Mouse (Mus musculus): ENCODE measurements around the gene Sox15. TPM values are rescaled to one million over a fixed set of nuclear protein-coding genes. Genes with fewer than 3 reads are reported as not detected.
"Not testable (repeated sequence)": the region's sequence is repeated elsewhere in the genome, so short reads cannot be mapped to it uniquely, and the experiment has no call there.

Gene Sox15
- total and polyA plus RNA-seq, 3 experiments, result 0.17 to 0.54 TPM; not detected in 1

DNA sequence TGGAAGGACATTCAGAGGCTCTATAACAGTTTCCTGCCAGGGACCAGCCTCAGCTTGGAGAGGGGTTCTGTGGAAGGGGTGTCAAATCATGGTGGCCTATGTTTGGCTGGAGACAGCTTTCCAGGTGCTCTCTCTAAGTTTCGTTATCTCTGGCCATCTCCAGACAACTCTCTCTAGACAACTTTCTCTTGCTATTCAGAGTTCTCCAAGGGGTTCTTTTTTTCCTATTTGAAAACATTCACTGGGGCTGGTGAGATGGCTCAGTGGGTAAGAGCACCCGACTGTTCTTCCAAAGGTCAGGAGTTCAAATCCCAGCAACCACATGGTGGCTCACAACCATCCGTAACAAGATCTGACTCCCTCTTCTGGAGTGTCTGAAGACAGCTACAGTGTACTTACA, 48.3 kb downstream of the Sox15 start:
- H3K27me3 ChIP-seq (replicated peaks), result not testable (repeated sequence)

DNA sequence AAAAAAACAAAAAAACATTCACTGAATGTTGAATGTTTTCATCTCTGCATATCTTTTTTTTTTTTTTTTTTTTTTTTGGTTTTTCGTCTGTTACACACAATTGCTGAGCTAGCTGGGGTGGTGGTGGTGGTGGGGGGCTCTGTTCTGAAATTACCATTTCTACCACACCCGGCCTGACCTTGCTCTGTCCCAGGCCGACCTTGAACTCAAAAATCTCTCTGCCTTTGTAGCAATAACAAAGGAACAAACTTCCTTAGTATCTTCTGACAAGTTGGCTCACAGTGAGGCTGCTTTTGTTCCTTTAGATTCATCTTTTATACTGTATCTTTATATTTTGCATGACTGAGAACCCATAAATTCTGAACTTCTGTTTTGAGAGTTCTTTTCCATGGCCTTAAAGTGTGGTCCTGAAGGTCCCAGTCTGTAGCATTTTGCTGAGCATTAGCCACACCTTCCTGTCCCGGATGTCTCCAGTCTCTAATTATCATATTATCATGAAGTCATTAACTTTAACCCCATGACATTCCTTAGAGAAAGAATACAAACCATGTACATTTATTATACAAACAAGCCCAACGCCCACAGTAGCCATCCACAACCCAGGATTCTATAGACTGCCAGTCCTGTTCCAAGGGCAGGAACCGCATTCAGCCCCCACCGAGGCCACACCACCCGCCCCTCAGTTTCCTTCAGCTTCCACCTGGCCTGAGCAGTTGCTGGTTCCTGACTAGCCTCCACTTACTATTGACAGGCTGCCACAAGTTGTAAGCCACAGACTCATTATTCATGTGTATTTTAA, 48.9 kb downstream of the Sox15 start:
- no peak for TF ChIP-seq E2F4 (IDR thresholded peaks at IDR 0.05; ENCODE audit: insufficient replicate concordance, low read depth, low read length)
- TF ChIP-seq POLR2A (IDR thresholded peaks at IDR 0.05; ENCODE audit: low read depth, low read length), result no peak
- TF ChIP-seq MAZ (IDR thresholded peaks at IDR 0.05; ENCODE audit: low read depth, low read length), result no peak
- no peak for TF ChIP-seq ELF1 (IDR thresholded peaks at IDR 0.05; ENCODE audit: low read depth, low read length)
- no peak for TF ChIP-seq SIN3A (IDR thresholded peaks at IDR 0.05; ENCODE audit: low read length)
- TF ChIP-seq BHLHE40 (IDR thresholded peaks at IDR 0.05; ENCODE audit: low read depth, low read length), result no peak
- TF ChIP-seq RCOR1 (conservative IDR thresholded peaks at IDR 0.05; ENCODE audit: low read depth, low read length), result no peak
- no peak for TF ChIP-seq CHD1 (IDR thresholded peaks at IDR 0.05; ENCODE audit: low read depth, low read length)
- no peak for TF ChIP-seq CTCF (conservative IDR thresholded peaks at IDR 0.05 in 1 of 2, IDR thresholded peaks at IDR 0.05 in 1 of 2; ENCODE audit: low read depth in 2 of 2, low read length in 2 of 2)
- TF ChIP-seq UBTF (IDR thresholded peaks at IDR 0.05; ENCODE audit: low read depth, low read length), result no peak
- no peak for TF ChIP-seq MEF2A (IDR thresholded peaks at IDR 0.05; ENCODE audit: borderline replicate concordance, low read depth, low read length)
- no peak for TF ChIP-seq ZKSCAN1 (IDR thresholded peaks at IDR 0.05; ENCODE audit: borderline replicate concordance, low read depth, low read length)
- TF ChIP-seq MAFK (IDR thresholded peaks at IDR 0.05; ENCODE audit: insufficient replicate concordance, low read length), result no peak
- H3K4me2 ChIP-seq (ENCODE audit: insufficient read depth, low read depth, poor library complexity, severe bottlenecking), result no peak overlapping the region
- H3K9me3 ChIP-seq (replicated peaks; ENCODE audit: low read length), result no peaks in the 10 kb centered on the region
- H3K79me2 ChIP-seq (replicated peaks; ENCODE audit: control insufficient read depth, extremely low read depth, insufficient read depth, poor library complexity, severe bottlenecking), result no peaks in the 10 kb centered on the region
- peaks cover 5% of the 10 kb centered on the region for H3K27me3 ChIP-seq (replicated peaks)
- no peaks in the 10 kb centered on the region for H3K36me3 ChIP-seq (replicated peaks in 1 of 2; ENCODE audit: control insufficient read depth in 1 of 2, insufficient read depth in 1 of 2, low read length in 1 of 2)
- no peak overlapping the region for H3K4me3 ChIP-seq (replicated peaks in 1 of 3; ENCODE audit: low read depth in 2 of 3, low read length in 2 of 3, poor library complexity in 1 of 3)
- in situ Hi-C loops (cut with MboI; ENCODE audit: low pct_ligation_motif_present, low pct_unique_long_range_greater_than_20kb, low sequenced_read_pairs) (no loop called here), dilution Hi-C loops (cut with MboI; ENCODE audit: extremely low pct_ligation_motif_present, extremely low pct_unique_long_range_greater_than_20kb, low sequenced_read_pairs) (no loop called here)
- H3K27ac ChIP-seq (ENCODE audit: insufficient read depth, low read depth), result no peak overlapping the region
- H3K9ac ChIP-seq (ENCODE audit: insufficient read depth, low read depth), result no peak overlapping the region
- DNase-seq (ENCODE audit: extremely low read depth), result no peak
- H3K4me1 ChIP-seq (ENCODE audit: control insufficient read depth in 1 of 2, insufficient read depth in 2 of 2), result peaks cover 0 to 7% of the 10 kb centered on the region in 2 experiments; a peak in 2 of 4 replicates

More for the DNA sequence above, 48.3 kb downstream of the Sox15 start:
- H3K27ac ChIP-seq (ENCODE audit: insufficient read depth, low read depth); H3K9me3 ChIP-seq (replicated peaks; ENCODE audit: low read length); H3K4me1 ChIP-seq (ENCODE audit: control insufficient read depth in 1 of 2, insufficient read depth in 2 of 2); H3K4me3 ChIP-seq (replicated peaks in 1 of 3; ENCODE audit: low read depth in 2 of 3, low read length in 2 of 3, poor library complexity in 1 of 3); H3K4me2 ChIP-seq (ENCODE audit: insufficient read depth, low read depth, poor library complexity, severe bottlenecking); H3K79me2 ChIP-seq (replicated peaks; ENCODE audit: control insufficient read depth, extremely low read depth, insufficient read depth, poor library complexity, severe bottlenecking); in situ Hi-C loops (cut with MboI; ENCODE audit: low pct_ligation_motif_present, low pct_unique_long_range_greater_than_20kb, low sequenced_read_pairs); dilution Hi-C loops (cut with MboI; ENCODE audit: extremely low pct_ligation_motif_present, extremely low pct_unique_long_range_greater_than_20kb, low sequenced_read_pairs); DNase-seq (ENCODE audit: extremely low read depth); H3K36me3 ChIP-seq (replicated peaks in 1 of 2; ENCODE audit: control insufficient read depth in 1 of 2, insufficient read depth in 1 of 2, low read length in 1 of 2); H3K9ac ChIP-seq (ENCODE audit: insufficient read depth, low read depth): not testable (repeated sequence)
- TF ChIP-seq TBP (conservative IDR thresholded peaks at IDR 0.05; ENCODE audit: low read depth, low read length), result peak; percentile 66; the same call in 1 of the 2 replicates
